8 mouse cellular contexts compared by ENCODE assay signal in genomic region chr4:126256967-126257881, GRCm38 (mm10). TPM values are rescaled to one million over a fixed set of nuclear protein-coding genes. Genes with fewer than 3 reads are reported as not detected.
DNase-seq lines count a peak whose midpoint lies in the region; ATAC-seq lines count a peak whose summit lies in the region.

No protein-coding gene starts in this region.

- no peaks in the 10 kb centered on the region for H3K9me3 ChIP-seq in megakaryocyte, embryonic 14.5 days
- no peaks in the 10 kb centered on the region for H3K9me3 ChIP-seq in heart, embryonic 12.5 days (replicated peaks)
- H3K9me3 ChIP-seq in kidney, embryonic 16.5 days (ENCODE audit: low read length): no peaks in the 10 kb centered on the region

- ATAC-seq in megakaryocyte, adult 5-6 weeks (ENCODE audit: poor library complexity, severe bottlenecking): no peak
- no peak for ATAC-seq in heart, embryonic 12.5 days (ENCODE audit: insufficient number of reproducible peaks, low FRiP score)
- ATAC-seq in kidney, embryonic 16.5 days (ENCODE audit: low FRiP score, low TSS enrichment): no peak

- H3K27me3 ChIP-seq in megakaryocyte, embryonic 14.5 days (replicated peaks): peaks cover 17% of the 10 kb centered on the region
- H3K27me3 ChIP-seq in heart, embryonic 12.5 days (replicated peaks): no peaks in the 10 kb centered on the region
- H3K27me3 ChIP-seq in kidney, embryonic 16.5 days (ENCODE audit: insufficient read depth, low read length): no peaks in the 10 kb centered on the region

- 3% methylated on average over 26 of the region's 26 CpGs for WGBS in heart, embryonic 12.5 days
- 5% methylated on average over 26 of the region's 26 CpGs for WGBS in kidney, embryonic 16.5 days

- H3K4me2 ChIP-seq in heart, embryonic 12.5 days: peak overlapping the region; percentile 91
- H3K4me2 ChIP-seq in kidney, embryonic 16.5 days (replicated peaks; ENCODE audit: low read depth, low read length): peak overlapping the region; percentile 80

- peak overlapping the region; percentile 94 for H3K4me3 ChIP-seq in megakaryocyte, embryonic 14.5 days (replicated peaks)
- peak overlapping the region; percentile 92 for H3K4me3 ChIP-seq in heart, embryonic 12.5 days
- H3K4me3 ChIP-seq in kidney, embryonic 16.5 days (ENCODE audit: low read length): peak overlapping the region; percentile 99

- H3K36me3 ChIP-seq in megakaryocyte, embryonic 14.5 days (replicated peaks; ENCODE audit: low read length): no peaks in the 10 kb centered on the region
- no peaks in the 10 kb centered on the region for H3K36me3 ChIP-seq in heart, embryonic 12.5 days
- no peaks in the 10 kb centered on the region for H3K36me3 ChIP-seq in kidney, embryonic 16.5 days (ENCODE audit: insufficient read depth, low read length)

- peak overlapping the region; percentile 95 for H3K27ac ChIP-seq in heart, embryonic 12.5 days (ENCODE audit: poor library complexity, severe bottlenecking)
- peak overlapping the region; percentile 93 for H3K27ac ChIP-seq in kidney, embryonic 16.5 days (ENCODE audit: low read length)

- DNase-seq in embryo, embryonic 10 days (ENCODE audit: low spot score): peak; percentile 84
- DNase-seq in lung, postnatal 25 days (ENCODE audit: low spot score): peak; percentile 25
- DNase-seq in testis, postnatal 14 days (ENCODE audit: low spot score): peak; percentile 46
- no peak for DNase-seq in frontal cortex, adult 2 months (ENCODE audit: extremely low spot score in 1 of 2, low spot score in 1 of 2)

- H3K9ac ChIP-seq in heart, embryonic 12.5 days: peak overlapping the region; percentile 98
- H3K9ac ChIP-seq in kidney, embryonic 16.5 days (replicated peaks; ENCODE audit: low read length): peak overlapping the region; percentile 99

- peaks cover 83% of the 10 kb centered on the region for H3K4me1 ChIP-seq in megakaryocyte, embryonic 14.5 days
- H3K4me1 ChIP-seq in heart, embryonic 12.5 days (replicated peaks): peaks cover 73% of the 10 kb centered on the region
- H3K4me1 ChIP-seq in kidney, embryonic 16.5 days (ENCODE audit: insufficient read depth, low read length): peaks cover 76% of the 10 kb centered on the region

RNA-seq across cellular contexts. Expression of gene Map7d1, which starts 1.1 kb away (rescaled TPM):
- polyA plus RNA-seq in megakaryocyte, embryonic 14.5 days (2012; ENCODE audit: insufficient read depth, low replicate concordance): 90.9 and 105 TPM in 2 replicates
- 43.9 and 45.9 TPM in 2 replicates for total RNA-seq in megakaryocyte, adult 5-6 weeks (2015)
- 60.7 and 71.3 TPM in 2 replicates for total RNA-seq in megakaryocyte, adult 5-6 weeks (2017)
- polyA plus RNA-seq in heart, embryonic 12.5 days (2016; fragmentation: Nextera tagmentation; extraction: Ambion mirVana): 73.9 and 76.4 TPM in 2 replicates
- polyA plus RNA-seq in kidney, embryonic 16.5 days (2015; fragmentation: Nextera tagmentation; extraction: Ambion mirVana): 31.5 and 32.2 TPM in 2 replicates
- 201 and 206 TPM in 2 replicates for polyA plus RNA-seq in frontal cortex, adult 2 months (2012; rRNA removed)

RNA-seq across cellular contexts. Expression of gene Trappc3, which starts 4.9 kb away (rescaled TPM):
- 4.8 and 29.6 TPM in 2 replicates for polyA plus RNA-seq in megakaryocyte, embryonic 14.5 days (2012; ENCODE audit: insufficient read depth, low replicate concordance)
- total RNA-seq in megakaryocyte, adult 5-6 weeks (2015): 30.1 and 40.9 TPM in 2 replicates
- total RNA-seq in megakaryocyte, adult 5-6 weeks (2017): 56.3 and 58.6 TPM in 2 replicates
- 68.0 and 68.7 TPM in 2 replicates for polyA plus RNA-seq in heart, embryonic 12.5 days (2016; fragmentation: Nextera tagmentation; extraction: Ambion mirVana)
- 113 and 120 TPM in 2 replicates for polyA plus RNA-seq in kidney, embryonic 16.5 days (2015; fragmentation: Nextera tagmentation; extraction: Ambion mirVana)
- 110 and 111 TPM in 2 replicates for polyA plus RNA-seq in frontal cortex, adult 2 months (2012; rRNA removed)

RNA-seq across cellular contexts. Expression of gene Col8a2, which starts 29.4 kb away (rescaled TPM):
- not detected in 2 replicates for polyA plus RNA-seq in megakaryocyte, embryonic 14.5 days (2012; ENCODE audit: insufficient read depth, low replicate concordance)
- not detected in 2 replicates for total RNA-seq in megakaryocyte, adult 5-6 weeks (2015)
- total RNA-seq in megakaryocyte, adult 5-6 weeks (2017): not detected in 2 replicates
- 4.7 and 4.9 TPM in 2 replicates for polyA plus RNA-seq in heart, embryonic 12.5 days (2016; fragmentation: Nextera tagmentation; extraction: Ambion mirVana)
- 11.1 and 11.4 TPM in 2 replicates for polyA plus RNA-seq in kidney, embryonic 16.5 days (2015; fragmentation: Nextera tagmentation; extraction: Ambion mirVana)
- polyA plus RNA-seq in frontal cortex, adult 2 months (2012; rRNA removed): 0.38 and 0.50 TPM in 2 replicates

RNA-seq across cellular contexts. Expression of gene Thrap3, which starts 54.7 kb away (rescaled TPM):
- polyA plus RNA-seq in megakaryocyte, embryonic 14.5 days (2012; ENCODE audit: insufficient read depth, low replicate concordance): 40.8 and 101 TPM in 2 replicates
- 115 and 119 TPM in 2 replicates for total RNA-seq in megakaryocyte, adult 5-6 weeks (2015)
- total RNA-seq in megakaryocyte, adult 5-6 weeks (2017): 248 and 291 TPM in 2 replicates
- polyA plus RNA-seq in heart, embryonic 12.5 days (2016; fragmentation: Nextera tagmentation; extraction: Ambion mirVana): 177 and 191 TPM in 2 replicates
- 210 and 218 TPM in 2 replicates for polyA plus RNA-seq in kidney, embryonic 16.5 days (2015; fragmentation: Nextera tagmentation; extraction: Ambion mirVana)
- polyA plus RNA-seq in frontal cortex, adult 2 months (2012; rRNA removed): 95.8 and 103 TPM in 2 replicates

Comparison
In these comparisons a context has a peak if more than half of its experiments do, and no peak if none do; other contexts are left out.
1. DNase-seq: peak in embryo, embryonic 10 days (single experiment), lung, postnatal 25 days (single experiment) and testis, postnatal 14 days (single experiment); none in frontal cortex, adult 2 months (0 of 2).
2. Peak in every context shown above with its lines, with median percentiles within 50 percentile points of each other: H3K4me3 ChIP-seq.